Mouse (Mus musculus) limb, embryonic 12.5 days (tissue): Measurements from ENCODE around the gene Elmo2. TPM values are rescaled to one million over a fixed set of nuclear protein-coding genes. Genes with fewer than 3 reads are reported as not detected.

ENCODE experiments used
- ATAC-seq: fragments of 200-750 bp; cut with Nextera tagmentation; 2 replicates; pipeline ENCODE4 v1.8.0; 2017; ENCODE audit warnings: low read depth, moderate TSS enrichment; ENCODE audit not compliant: insufficient number of reproducible peaks, insufficient read depth, low FRiP score, low TSS enrichment
- H3K27ac ChIP-seq: fragments of 300-500 bp; sonication (generic); 2 replicates; pipeline ENCODE4 v1.5.1; 2016; ENCODE audit warnings: mild to moderate bottlenecking, moderate library complexity
- H3K27me3 ChIP-seq: fragments of 300-500 bp; sonication (generic); 2 replicates; pipeline ENCODE4 v1.6.1; 2016; ENCODE audit warnings: mild to moderate bottlenecking, moderate library complexity
- H3K36me3 ChIP-seq: fragments of 300-500 bp; sonication (generic); 2 replicates; pipeline ENCODE4 v1.6.1; 2016; ENCODE audit warnings: mild to moderate bottlenecking, moderate library complexity
- H3K4me1 ChIP-seq: fragments of 300-500 bp; sonication (generic); replicated peaks from 2 replicates; pipeline ENCODE4 v1.6.1; 2016
- H3K4me2 ChIP-seq: fragments of 300-500 bp; sonication (generic); 2 replicates; pipeline ENCODE4 v1.6.1; 2016; ENCODE audit warnings: mild to moderate bottlenecking, moderate library complexity
- H3K4me3 ChIP-seq: fragments of 300-500 bp; sonication (generic); replicated peaks from 2 replicates; pipeline ENCODE4 v1.5.1; 2016; ENCODE audit warnings: mild to moderate bottlenecking
- H3K9ac ChIP-seq: fragments of 300-500 bp; sonication (generic); replicated peaks from 2 replicates; pipeline ENCODE4 v1.6.1; 2016; ENCODE audit warnings: mild to moderate bottlenecking, moderate library complexity
- H3K9me3 ChIP-seq: fragments of 300-500 bp; sonication (generic); 2 replicates; pipeline ENCODE4 v1.6.1; 2016; ENCODE audit warnings: mild to moderate bottlenecking, moderate library complexity
- WGBS: fragments of 180-500 bp; shearing (Covaris S2); methylation state at CpG from one replicate; pipeline ENCODE4 v1.1.7; 2016; 5-methylcytosine and 5-hydroxymethylcytosine counted together
- polyA plus RNA-seq: library from polyadenylated mRNA; unstranded; fragments of >200 nt; fragmentation: Nextera tagmentation; extraction: Ambion mirVana; gene quantifications from 2 replicates; pipeline ENCODE4 v1.2.1, GENCODE M21; 2016

The Elmo2 gene
- polyA plus RNA-seq, 1 experiment from 2014 or later, result 83.2 TPM

DNA sequence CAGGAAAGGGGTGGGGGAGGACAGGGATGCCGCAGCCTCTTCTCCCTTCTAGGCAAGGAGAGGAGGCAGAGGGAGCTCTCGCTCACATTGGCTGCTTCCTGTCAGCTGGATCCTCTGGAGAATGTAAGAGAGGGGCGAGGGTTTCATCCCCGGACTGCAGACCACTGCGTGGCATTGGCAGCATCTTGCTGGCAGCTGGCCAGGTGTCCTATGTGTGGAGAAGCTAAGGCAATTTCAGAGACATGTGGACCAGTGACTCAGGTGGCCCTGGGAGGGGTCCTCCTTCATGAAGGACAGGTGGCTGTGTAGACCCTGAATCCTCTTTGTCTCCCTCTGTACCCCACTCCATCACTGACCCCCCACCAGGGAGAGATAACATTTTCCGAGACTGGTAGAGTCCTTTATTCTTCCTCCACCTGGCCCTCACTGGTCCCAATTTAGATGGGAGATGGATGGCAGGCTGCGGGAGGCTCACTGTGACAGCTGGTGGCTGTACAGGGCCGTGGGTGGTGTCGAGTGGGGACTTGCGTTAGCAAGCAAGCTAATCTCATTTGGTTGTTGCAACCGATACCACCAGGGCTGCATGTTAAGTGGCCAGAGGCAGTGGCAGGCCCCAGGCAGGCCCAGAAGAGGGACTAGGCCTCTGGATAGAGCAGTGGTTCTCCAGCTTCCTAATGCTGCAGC is 69.0 kb downstream of the Elmo2 start:
- Histone ChIP-seq H3K27me3 (peaks cover 89% of the 10 kb centered on the region), H3K4me1 (peaks cover 12% of the 10 kb centered on the region), H3K36me3 (no peaks in the 10 kb centered on the region), H3K4me2 (no peak overlapping the region), H3K4me3 (no peak overlapping the region), H3K9ac (no peak overlapping the region), H3K27ac (no peak overlapping the region), H3K9me3 (no peaks in the 10 kb centered on the region)
- WGBS, result 50% methylated on average over 11 of the region's 11 CpGs
- no peak for ATAC-seq

DNA sequence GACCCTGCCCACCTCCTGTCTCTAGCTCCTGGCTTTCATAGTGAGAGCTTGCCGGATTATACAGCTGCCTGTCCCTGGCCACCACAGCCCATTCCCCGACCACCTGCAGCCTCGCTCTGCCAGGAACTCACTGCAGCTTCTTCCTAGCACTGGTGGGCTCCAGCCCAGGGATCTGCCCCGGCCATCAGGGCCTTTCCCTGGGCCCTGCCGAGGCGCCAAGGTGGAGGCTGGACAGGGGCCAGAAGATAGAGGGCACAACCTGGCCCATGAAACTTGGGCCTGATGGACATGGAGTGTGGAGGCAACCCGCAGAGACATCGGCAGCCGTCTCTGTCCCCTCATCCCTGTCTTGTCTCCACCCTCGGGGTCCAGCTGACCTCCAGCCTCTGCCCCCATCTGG is 70.1 kb downstream of the Elmo2 start:
- no peak for ATAC-seq
- Histone ChIP-seq H3K4me1 (peaks cover 10% of the 10 kb centered on the region), H3K27ac (no peak overlapping the region), H3K9ac (no peak overlapping the region), H3K4me3 (no peak overlapping the region), H3K4me2 (no peak overlapping the region), H3K36me3 (no peaks in the 10 kb centered on the region), H3K9me3 (no peaks in the 10 kb centered on the region), H3K27me3 (peaks cover 87% of the 10 kb centered on the region)
- 58% methylated on average over 10 of the region's 10 CpGs for WGBS

- ATAC-seq, result no peak
- Histone ChIP-seq H3K4me1 (peaks cover 13% of the 10 kb centered on the region), H3K27ac (no peak overlapping the region), H3K4me2 (peak overlapping the region; percentile 13; the same call in 1 of the 2 replicates), H3K4me3 (no peak overlapping the region), H3K27me3 (peaks cover 86% of the 10 kb centered on the region), H3K9ac (no peak overlapping the region; the same call in 1 of the 2 replicates), H3K9me3 (no peaks in the 10 kb centered on the region), H3K36me3 (no peaks in the 10 kb centered on the region)
- WGBS, result 6% methylated on average over 10 of the region's 10 CpGs
These were observed 72.4 kb downstream of the Elmo2 start for GRCm38 (mm10) chr2:165253867-165254266.

GRCm38 (mm10) chr2:165253269-165253668 is 73.0 kb downstream of the Elmo2 start:
- Histone ChIP-seq H3K4me3 (no peak overlapping the region), H3K4me1 (peaks cover 13% of the 10 kb centered on the region), H3K4me2 (no peak overlapping the region), H3K36me3 (no peaks in the 10 kb centered on the region), H3K9me3 (no peaks in the 10 kb centered on the region), H3K9ac (no peak overlapping the region), H3K27ac (no peak overlapping the region), H3K27me3 (peaks cover 85% of the 10 kb centered on the region)
- 73% methylated on average over 8 of the region's 8 CpGs for WGBS
- ATAC-seq, result no peak

GRCm38 (mm10) chr2:165252801-165253200 is 73.5 kb downstream of the Elmo2 start:
- Histone ChIP-seq H3K4me3 (no peak overlapping the region), H3K27me3 (peaks cover 85% of the 10 kb centered on the region)

GRCm38 (mm10) chr2:165252381-165252780 is 73.9 kb downstream of the Elmo2 start:
- Histone ChIP-seq H3K27me3 (peaks cover 86% of the 10 kb centered on the region), H3K4me1 (peaks cover 13% of the 10 kb centered on the region), H3K27ac (no peak overlapping the region), H3K9me3 (no peaks in the 10 kb centered on the region), H3K9ac (no peak overlapping the region), H3K36me3 (no peaks in the 10 kb centered on the region), H3K4me3 (no peak overlapping the region), H3K4me2 (no peak overlapping the region)
- WGBS, result 82% methylated on average over 8 of the region's 8 CpGs
- no peak for ATAC-seq

More at GRCm38 (mm10) chr2:165252801-165253200, 73.5 kb downstream of the Elmo2 start:
- Histone ChIP-seq H3K4me1 (peaks cover 13% of the 10 kb centered on the region), H3K9ac (no peak overlapping the region), H3K4me2 (no peak overlapping the region), H3K9me3 (no peaks in the 10 kb centered on the region), H3K27ac (no peak overlapping the region), H3K36me3 (no peaks in the 10 kb centered on the region)
- WGBS, result 50% methylated on average over 9 of the region's 9 CpGs
- ATAC-seq, result no peak

DNA sequence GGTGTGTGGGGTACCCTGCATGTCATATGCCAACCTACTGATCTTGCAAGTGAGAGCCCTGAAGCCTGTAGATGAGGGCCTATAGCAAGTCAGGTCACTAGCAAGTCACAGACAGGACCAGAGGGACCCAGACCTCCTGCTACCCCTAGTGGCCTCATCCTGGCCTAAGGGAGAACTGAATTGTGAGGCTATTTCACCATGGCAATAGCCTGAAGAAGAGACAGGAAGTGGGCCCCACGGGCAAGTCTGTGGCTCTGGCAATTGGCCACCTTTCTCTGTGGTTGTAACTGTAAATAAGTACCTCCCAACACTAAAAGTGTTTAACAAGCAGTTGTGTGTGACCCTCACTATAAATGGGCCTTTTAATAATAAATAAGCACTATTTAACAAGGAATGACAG is 75.4 kb downstream of the Elmo2 start:
- peaks cover 18% of the 10 kb centered on the region for H3K4me1 ChIP-seq
- H3K27me3 ChIP-seq, result peaks cover 86% of the 10 kb centered on the region
- no peak overlapping the region for H3K9ac ChIP-seq
- no peak overlapping the region for H3K4me3 ChIP-seq
- H3K9me3 ChIP-seq, result no peaks in the 10 kb centered on the region
- no peak overlapping the region for H3K27ac ChIP-seq
- WGBS, result 7% methylated on average over 1 of the region's 1 CpGs
- no peak for ATAC-seq
- H3K36me3 ChIP-seq, result no peaks in the 10 kb centered on the region
- no peak overlapping the region for H3K4me2 ChIP-seq

DNA sequence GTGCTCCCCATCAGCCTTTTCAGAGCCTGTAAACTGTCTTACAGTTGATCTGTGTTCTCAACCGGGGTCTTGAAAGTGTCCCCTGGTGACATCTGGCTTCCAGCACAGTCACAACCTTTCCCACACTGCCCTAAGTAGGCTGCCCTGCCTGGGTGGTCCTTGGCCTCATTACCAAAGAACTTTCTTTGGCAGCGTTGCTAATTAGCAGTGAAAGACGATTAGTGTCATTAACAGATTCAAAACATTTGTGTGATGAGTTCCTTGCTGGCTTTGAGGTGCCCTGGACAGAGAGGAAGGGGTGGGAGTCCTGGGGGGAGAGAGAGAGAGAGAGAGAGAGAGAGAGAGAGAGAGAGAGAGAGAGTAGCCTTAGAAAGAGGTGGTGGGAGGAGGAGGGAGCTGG is 77.3 kb downstream of the Elmo2 start:
- peaks cover 84% of the 10 kb centered on the region for H3K27me3 ChIP-seq
- no peaks in the 10 kb centered on the region for H3K36me3 ChIP-seq
- WGBS, result 14% methylated on average over 3 of the region's 3 CpGs
- no peaks in the 10 kb centered on the region for H3K9me3 ChIP-seq
- no peak overlapping the region for H3K4me2 ChIP-seq
- no peak overlapping the region for H3K27ac ChIP-seq
- H3K4me3 ChIP-seq, result no peak overlapping the region
- ATAC-seq, result no peak
- no peak overlapping the region for H3K9ac ChIP-seq
- peaks cover 11% of the 10 kb centered on the region for H3K4me1 ChIP-seq

- Histone ChIP-seq H3K4me3 (no peak overlapping the region), H3K9ac (no peak overlapping the region), H3K27me3 (peaks cover 85% of the 10 kb centered on the region), H3K36me3 (no peaks in the 10 kb centered on the region), H3K4me2 (no peak overlapping the region), H3K27ac (no peak overlapping the region), H3K9me3 (no peaks in the 10 kb centered on the region), H3K4me1 (peaks cover 19% of the 10 kb centered on the region)
- ATAC-seq, result no peak
- WGBS, result 11% methylated on average over 11 of the region's 11 CpGs
These were observed 79.9 kb downstream of the Elmo2 start for GRCm38 (mm10) chr2:165246349-165246748.

DNA sequence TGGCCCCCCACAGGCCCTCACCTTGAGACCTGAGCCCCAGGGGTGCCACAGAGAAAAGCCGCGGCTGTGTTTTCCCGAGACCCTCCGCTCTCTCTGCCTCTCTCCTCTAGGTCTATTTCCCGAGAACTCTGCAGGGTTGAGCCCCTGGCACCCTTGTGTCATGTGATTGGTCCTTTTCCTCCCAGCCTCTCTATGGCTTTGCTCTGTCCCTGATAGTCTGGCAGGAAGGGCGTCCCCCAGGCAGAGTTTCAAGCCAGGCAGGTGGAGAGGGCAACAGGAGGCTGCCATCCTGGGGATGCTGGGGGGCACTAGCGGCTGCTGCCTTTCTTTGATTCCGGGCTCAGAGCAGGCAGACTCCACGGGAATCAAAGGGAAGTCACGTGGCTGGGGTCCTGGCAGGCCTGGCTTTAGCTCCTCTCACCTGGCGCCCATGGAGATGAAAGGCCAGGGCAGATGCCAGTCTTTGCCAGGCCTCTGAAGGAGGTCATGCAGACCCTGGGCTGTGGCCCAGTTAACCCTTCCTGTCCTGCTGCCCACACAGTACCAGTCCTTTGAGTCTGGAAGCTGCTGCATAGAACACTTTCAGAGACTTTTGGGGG is 83.1 kb downstream of the Elmo2 start:
- WGBS, result 2% methylated on average over 11 of the region's 11 CpGs
- Histone ChIP-seq H3K9me3 (no peaks in the 10 kb centered on the region), H3K4me1 (peaks cover 15% of the 10 kb centered on the region), H3K27ac (no peak overlapping the region), H3K36me3 (no peaks in the 10 kb centered on the region), H3K4me2 (peak overlapping the region; percentile 28), H3K9ac (no peak overlapping the region), H3K27me3 (peaks cover 98% of the 10 kb centered on the region), H3K4me3 (no peak overlapping the region)
- no peak for ATAC-seq

- peaks cover 15% of the 10 kb centered on the region for H3K4me1 ChIP-seq
- WGBS, result 1% methylated on average over 13 of the region's 13 CpGs
- no peak for ATAC-seq
These were observed 83.7 kb downstream of the Elmo2 start for GRCm38 (mm10) chr2:165242575-165242974.

More at GRCm38 (mm10) chr2:165242575-165242974, 83.7 kb downstream of the Elmo2 start:
- Histone ChIP-seq H3K9ac (no peak overlapping the region), H3K36me3 (no peaks in the 10 kb centered on the region), H3K4me3 (no peak overlapping the region), H3K27ac (no peak overlapping the region), H3K4me2 (0 out of 2 replicates have a peak overlapping the region, but pooled peaks have one; percentile 28), H3K27me3 (peaks cover 98% of the 10 kb centered on the region), H3K9me3 (no peaks in the 10 kb centered on the region)
